Mouse (Mus musculus): Measurements from ENCODE around the gene Arhgap22. TPM values are rescaled to one million over a fixed set of nuclear protein-coding genes. Genes with fewer than 3 reads are reported as not detected.

Gene Arhgap22
- total RNA-seq, 2 experiments from 2014 or later = 1.0 to 1.1 TPM

DNA sequence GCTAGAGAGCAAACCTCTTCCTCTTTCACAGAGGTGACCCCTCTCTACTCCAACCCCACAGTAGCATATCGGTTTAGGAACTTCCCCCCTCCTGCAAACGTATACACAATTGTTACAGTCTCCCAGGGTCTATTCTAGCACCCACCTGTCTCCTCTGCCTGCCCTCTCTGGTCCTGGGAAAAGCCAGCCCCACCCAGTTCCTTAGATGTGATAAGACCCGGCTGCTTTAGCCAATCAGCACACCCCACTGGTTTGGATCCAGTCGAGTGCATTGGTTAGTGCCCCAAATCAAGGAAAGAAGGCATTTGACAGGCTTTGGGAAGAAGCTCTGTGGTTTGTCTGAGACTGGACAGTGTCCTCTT, 922 bp downstream of the Arhgap22 start:
- no peak for DNase-seq

DNA sequence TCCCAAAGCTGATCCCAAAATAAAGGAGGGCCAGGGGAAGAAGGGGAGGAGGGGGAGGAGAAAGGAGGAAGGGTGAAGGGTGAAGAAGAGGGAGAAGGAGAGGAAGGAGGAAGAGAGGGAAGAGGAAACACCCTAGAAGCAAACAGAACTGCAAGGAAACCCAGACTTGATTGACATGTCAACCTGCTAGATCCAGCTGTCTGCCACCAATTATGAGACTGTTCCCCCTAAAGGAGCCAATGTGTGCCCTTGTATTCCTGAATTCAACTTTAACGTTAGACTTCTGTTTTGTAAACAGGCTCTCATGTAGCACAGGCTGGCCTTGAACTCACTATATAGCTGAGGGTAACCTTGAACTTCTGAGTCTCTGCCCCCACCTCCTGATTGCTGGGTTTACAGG, 1.3 kb downstream of the Arhgap22 start:
- DNase-seq = no peak

GRCm38 (mm10) chr14:33216343-33217208, 2.8 kb downstream of the Arhgap22 start:
- no peak for DNase-seq

- no peak for DNase-seq
These were observed 11.4 kb downstream of the Arhgap22 start for GRCm38 (mm10) chr14:33225235-33225634.

DNA sequence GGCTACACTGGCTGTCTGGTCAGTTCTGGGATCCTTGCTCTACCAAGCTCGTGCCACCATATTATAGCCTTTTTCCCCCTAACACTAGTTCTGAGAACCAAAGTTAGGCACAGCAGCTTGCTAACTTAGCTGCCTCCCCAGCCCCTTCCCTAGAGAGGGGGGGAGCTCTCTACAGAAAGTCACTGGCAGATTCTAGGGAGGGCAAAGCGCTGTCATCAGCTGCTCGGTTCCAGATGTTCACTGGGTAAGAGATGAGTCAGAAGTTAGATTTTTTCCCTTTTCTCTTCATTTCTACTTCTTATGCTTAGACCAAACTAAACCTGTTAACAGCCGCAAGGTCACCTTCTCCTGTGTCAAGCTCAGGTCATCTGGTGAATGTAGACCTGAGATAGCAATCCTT, 16.8 kb downstream of the Arhgap22 start:
- DNase-seq = no peak

DNA sequence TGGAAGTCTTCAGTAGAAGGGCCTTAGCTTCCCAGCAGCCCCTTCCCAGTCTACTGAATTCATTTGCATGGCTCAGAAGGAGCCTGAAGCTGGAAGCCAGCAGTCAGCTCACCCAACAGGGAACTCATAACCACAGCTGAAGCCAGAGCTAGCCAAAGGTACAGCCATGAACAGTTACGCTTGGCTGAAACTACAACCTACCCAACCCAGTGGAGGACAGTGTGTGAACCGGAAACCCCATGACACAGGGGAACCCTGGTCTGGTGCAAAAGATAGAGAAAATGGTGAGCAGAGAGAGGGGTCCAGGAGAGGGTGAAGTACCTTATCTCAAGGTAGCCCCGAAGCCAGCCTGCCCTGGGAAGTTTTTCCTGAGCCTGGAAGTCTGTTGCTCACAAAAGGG, 17.5 kb downstream of the Arhgap22 start:
- no peak for DNase-seq

DNA sequence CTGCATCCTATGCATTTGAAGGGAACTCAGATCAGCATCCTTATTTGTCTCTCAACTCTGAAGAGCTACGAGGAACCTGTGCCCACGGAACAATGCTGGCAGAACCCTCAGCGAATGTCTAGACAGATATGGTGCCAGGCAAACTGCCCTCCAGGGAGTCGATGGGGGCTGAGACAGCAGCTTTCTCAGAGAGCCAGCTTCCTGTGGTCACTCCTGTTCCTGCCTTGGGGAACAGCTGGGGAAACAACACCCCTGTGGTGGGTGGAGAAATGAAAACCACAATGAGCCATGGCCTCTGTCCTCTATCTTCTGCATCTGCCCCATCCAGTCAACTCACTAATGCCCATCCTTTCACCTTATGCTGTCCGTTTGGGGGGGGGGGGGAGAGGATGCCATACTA, 18.2 kb downstream of the Arhgap22 start:
- peak; percentile 39 for DNase-seq

DNA sequence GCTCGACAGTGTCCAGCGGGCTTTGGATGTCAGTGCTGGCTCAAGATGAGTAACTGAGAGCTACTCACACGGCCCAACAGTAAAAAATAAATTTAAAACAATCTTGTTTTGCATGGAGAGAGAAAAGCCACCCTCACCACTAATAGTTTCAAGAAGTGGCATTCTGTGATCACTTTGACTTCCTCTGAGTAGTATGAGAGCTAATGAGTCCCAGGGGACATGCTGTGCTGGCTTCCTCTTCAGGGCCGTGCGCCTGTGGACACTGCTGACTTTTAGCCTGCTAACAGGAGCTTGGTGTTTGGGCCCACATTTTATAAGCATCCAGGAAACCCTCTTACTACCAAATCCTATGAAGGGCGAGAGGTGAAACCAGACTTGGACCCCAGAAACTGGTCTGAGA, 21.8 kb downstream of the Arhgap22 start:
- DNase-seq = no peak

DNA sequence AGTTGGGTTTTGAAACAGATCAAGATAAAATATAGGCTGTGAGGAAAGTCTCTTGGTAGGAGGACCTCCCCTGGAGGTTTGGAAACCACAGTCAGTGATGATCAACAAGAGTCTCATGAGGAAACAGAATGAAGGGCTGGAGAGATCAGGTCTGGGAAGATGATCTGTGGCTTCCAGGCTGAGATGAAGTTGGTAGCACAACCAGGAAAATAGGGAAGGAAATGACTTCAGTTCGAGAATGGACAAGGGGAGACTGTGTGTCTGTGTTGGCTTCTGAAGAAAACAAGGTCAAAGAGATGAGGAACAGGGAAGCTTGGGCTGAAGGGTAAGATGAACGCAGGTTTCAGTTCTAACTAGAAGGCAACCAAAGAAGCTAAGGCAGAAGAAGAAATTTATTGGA, 26.6 kb downstream of the Arhgap22 start:
- no peak for DNase-seq

- no peak for DNase-seq
These were observed 29.4 kb downstream of the Arhgap22 start for GRCm38 (mm10) chr14:33243261-33243660.

- no peak for DNase-seq
These were observed 30.7 kb downstream of the Arhgap22 start for GRCm38 (mm10) chr14:33244519-33244918.

DNA sequence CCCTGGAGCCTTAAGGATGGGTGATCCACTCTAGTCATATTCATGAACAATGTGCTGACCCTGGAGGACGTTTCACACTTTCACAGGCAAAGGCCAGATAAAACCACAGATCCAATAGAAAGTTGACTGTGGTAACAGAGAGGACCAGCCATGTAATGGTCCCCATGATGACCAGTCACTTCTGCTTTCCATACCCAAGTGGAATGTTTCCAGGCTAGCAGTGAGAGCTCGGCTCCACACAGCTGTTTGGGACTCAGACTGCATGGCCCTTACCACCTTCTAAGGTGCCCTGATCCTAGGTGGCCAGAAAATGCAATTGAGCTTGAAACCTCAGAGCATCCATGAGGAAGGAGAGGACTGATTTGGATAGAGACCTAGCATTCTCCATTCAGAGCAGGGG, 31.1 kb downstream of the Arhgap22 start:
- no peak for DNase-seq

DNA sequence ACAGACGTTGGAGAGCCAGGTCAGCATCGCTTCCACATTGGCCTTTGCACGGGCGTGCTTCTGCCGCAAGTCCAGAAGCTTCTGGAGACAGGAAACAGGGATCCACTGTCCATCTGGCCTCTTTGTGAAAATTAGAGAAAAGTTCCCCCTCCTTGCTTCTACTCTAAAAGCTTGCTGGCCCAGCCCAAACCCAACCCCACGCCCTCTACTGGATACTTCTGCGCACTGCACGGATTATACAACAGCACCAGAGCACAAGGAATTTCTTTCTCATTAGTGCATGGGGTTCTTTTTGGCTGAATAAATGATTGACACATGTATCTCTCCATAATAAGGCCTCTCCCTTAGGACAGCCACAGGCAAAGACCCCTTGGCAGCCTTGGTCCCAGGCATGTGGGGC, 32.6 kb downstream of the Arhgap22 start:
- peak; percentile 23 for DNase-seq

DNA sequence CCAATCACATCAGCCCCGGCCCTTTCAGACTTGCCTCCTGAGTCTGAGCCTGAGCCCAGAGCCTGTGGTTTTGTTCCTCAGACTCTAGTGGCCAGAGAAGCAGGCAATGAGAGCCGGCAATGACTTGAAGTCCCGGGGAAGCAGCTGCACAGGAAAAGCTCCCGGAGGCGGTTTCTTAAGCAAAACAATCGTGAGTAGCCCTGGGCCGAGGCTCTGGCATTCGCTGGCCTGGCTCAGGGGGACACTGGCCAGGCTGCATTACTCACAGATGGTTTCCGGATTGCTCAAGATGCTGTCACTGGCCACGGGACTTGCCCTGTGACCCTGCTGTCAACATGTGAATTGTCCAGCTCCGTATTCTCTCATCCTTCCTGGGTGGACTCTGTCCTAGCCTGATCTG, 33.8 kb downstream of the Arhgap22 start:
- DNase-seq = peak; percentile 85

DNA sequence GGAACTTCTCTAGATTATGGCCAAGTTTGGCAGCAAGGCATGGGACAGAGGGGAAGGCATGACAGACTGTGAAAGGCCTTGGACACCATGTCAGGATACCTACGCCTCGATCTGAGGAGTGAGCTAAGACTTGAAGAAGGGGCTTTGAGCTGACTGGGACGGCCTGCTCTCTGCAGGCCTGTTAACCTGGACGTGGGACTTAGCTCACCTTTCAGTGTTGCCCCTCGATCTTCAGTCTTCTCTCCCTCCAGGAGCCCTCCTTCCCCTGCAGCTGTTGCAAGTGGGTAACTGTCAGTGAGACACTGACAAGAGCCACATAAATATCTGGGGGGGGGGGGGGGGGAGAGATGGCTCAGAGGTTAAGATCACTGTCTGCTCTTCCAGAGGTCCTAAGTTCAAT, 34.9 kb downstream of the Arhgap22 start:
- no peak for DNase-seq

- peak; percentile 46 for DNase-seq
These were observed 36.6 kb downstream of the Arhgap22 start for GRCm38 (mm10) chr14:33250215-33250939.

- DNase-seq = no peak
These were observed 37.3 kb downstream of the Arhgap22 start for GRCm38 (mm10) chr14:33250956-33251745.

GRCm38 (mm10) chr14:33258256-33258655, 44.4 kb downstream of the Arhgap22 start:
- DNase-seq = no peak

GRCm38 (mm10) chr14:33260131-33260530, 46.3 kb downstream of the Arhgap22 start:
- no peak for DNase-seq

DNA sequence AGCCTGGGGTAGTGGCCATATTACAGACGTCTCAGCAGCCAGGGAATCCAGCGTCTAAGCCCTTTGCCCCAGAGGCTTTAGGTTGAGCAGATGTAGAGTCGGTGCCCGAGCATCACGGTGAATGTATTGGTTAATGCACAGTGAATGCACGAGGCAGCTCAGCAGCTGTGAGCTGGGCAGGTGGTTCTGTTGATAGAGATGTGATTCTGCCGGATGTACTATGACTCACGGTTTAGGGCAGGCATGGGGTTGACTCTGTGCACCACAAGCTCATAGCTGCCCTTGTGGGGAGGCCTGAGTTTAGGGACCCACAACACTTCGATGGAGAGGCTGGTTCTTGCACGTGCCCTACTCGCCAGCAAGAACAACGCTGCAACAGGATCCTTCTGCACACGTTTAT, 51.0 kb downstream of the Arhgap22 start:
- DNase-seq = no peak

- DNase-seq = no peak
These were observed 62.4 kb downstream of the Arhgap22 start for GRCm38 (mm10) chr14:33276240-33276639.

GRCm38 (mm10) chr14:33278374-33278773, 64.5 kb downstream of the Arhgap22 start:
- DNase-seq = no peak

- DNase-seq = no peak
These were observed 67.1 kb downstream of the Arhgap22 start for GRCm38 (mm10) chr14:33280921-33281320.

All from gastrocnemius, postnatal 25 days (tissue).